Mouse (Mus musculus): Measurements from ENCODE around the gene Pnpla5. TPM values are rescaled to one million over a fixed set of nuclear protein-coding genes. Genes with fewer than 3 reads are reported as not detected.

Gene Pnpla5
- total RNA-seq, 2 experiments from 2014 or later = not detected

DNA sequence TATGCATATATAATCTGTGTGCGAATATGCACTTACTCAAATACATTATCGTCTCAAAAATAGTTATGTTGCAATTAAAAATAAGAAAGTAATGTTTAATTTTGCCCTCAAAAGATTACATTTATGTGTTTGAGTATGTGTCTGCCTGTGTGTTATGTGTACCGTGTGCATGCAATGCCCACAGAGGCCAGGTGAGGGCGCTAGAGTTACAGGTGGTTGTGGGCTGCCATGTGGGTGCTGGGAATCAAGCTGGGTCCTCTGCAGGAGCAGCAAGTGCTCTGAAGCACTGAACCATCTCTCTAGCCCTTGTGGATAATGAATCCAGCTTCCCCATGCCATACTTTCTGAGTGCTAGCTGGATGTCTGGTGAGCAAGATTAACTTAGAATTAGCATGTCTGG lies 57.3 kb downstream of the Pnpla5 start:
- no peak for DNase-seq

DNA sequence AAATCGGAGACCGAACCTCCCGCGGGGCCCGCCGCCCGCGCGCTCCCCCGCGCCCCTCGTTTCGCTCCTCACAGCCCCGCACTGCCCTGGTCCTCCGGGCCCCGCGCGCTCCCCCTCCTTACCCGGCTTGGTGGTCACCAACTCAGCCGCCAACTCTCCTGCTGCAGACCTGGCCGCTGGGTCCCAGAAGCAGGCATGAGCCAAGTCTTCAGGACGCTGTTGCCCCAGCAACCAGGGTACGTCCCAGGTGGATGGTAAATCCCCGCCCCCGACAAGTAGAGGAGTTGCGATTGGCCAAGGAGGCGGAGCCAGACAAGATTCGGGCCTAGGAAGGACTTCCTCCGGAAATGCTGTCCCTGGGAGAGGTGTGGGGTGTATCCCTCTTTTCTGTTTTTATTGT lies 57.8 kb downstream of the Pnpla5 start, which contains the start of gene Efcab6:
Gene Efcab6, minus strand, starts transcription at position 240 of the 400 bp plus-strand sequence.
- DNase-seq = no peak

Small RNA genes within 50 kb of the gene (microRNA-seq; reads per million reads assigned to microRNA genes)
- 0 reads per million in 2 experiments for gene Mir6392

Other genes starting within 250 kb of the Pnpla5 start
- gene Efcab6, start 57.8 kb downstream of the Pnpla5 start, total RNA-seq (2021) = not detected
- gene Sult4a1, start 17.4 kb downstream of the Pnpla5 start, total RNA-seq (2021) = under 1 TPM; 0.19 to 0.38 TPM
- gene Pnpla3, start 44.7 kb upstream of the Pnpla5 start, total RNA-seq (2021) = 1 to 10 TPM in 1 of 2 experiments, under 1 TPM in 1; 0.21 to 1.1 TPM
- gene Samm50, start 69.1 kb upstream of the Pnpla5 start, total RNA-seq (2021) = 100 to 1,000 TPM; 226 to 230 TPM
- 100 to 1,000 TPM; 172 to 177 TPM for gene Parvb, start 108.9 kb upstream of the Pnpla5 start, total RNA-seq (2021)
- 1 to 10 TPM; 1.6 to 2.4 TPM for gene Parvg, start 200.9 kb upstream of the Pnpla5 start, total RNA-seq (2021)